Mouse (Mus musculus): ENCODE measurements at regions not wholly inside any gene's neighbourhood (a gene's known extent, or its start where the extent isn't known, plus 50 kb on each side); places are given as distances from the start of the nearest gene placed in this dataset.
A peak's percentile ranks its signal among the peaks of the same experiment; 100 is the strongest.

- H3K27ac ChIP-seq: peak overlapping the region; percentile 27; the same call in 1 of the 2 replicates
- no peaks in the 10 kb centered on the region for H3K36me3 ChIP-seq (ENCODE audit: insufficient read depth, low read length)
- WGBS: 19% methylated on average over 7 of the region's 7 CpGs
- DNase-seq (ENCODE audit: low spot score) (peak; percentile 53), ATAC-seq (no peak)
- H3K4me3 ChIP-seq (ENCODE audit: low read length): no peak overlapping the region
- peak overlapping the region; percentile 14 for H3K4me2 ChIP-seq (ENCODE audit: low read depth, low read length)
- H3K9ac ChIP-seq (replicated peaks; ENCODE audit: low read length): no peak overlapping the region
- no peaks in the 10 kb centered on the region for H3K9me3 ChIP-seq (ENCODE audit: low read length)
- H3K4me1 ChIP-seq (ENCODE audit: insufficient read depth, low read length): 0 out of 2 replicates have a peak, but pooled peaks cover 3% of the 10 kb centered on the region
- TF ChIP-seq CTCF (IDR thresholded peaks at IDR 0.05; ENCODE audit: low read depth): no peak
- H3K27me3 ChIP-seq (ENCODE audit: insufficient read depth, low read length): no peaks in the 10 kb centered on the region
Observed at GRCm38 (mm10) chr8:107699307-107699706, 111.0 kb upstream of the Psmd7 start.

GRCm38 (mm10) chr8:107699759-107700158 lies 111.5 kb upstream of the Psmd7 start:
- DNase-seq (ENCODE audit: low spot score): no peak
- H3K4me1 ChIP-seq (ENCODE audit: insufficient read depth, low read length): 0 out of 2 replicates have a peak, but pooled peaks cover 3% of the 10 kb centered on the region
- H3K4me3 ChIP-seq (ENCODE audit: low read length): no peak overlapping the region
- TF ChIP-seq CTCF (IDR thresholded peaks at IDR 0.05; ENCODE audit: low read depth): no peak
- ATAC-seq: no peak
- WGBS: 43% methylated on average over 3 of the region's 3 CpGs
- H3K9ac ChIP-seq (replicated peaks; ENCODE audit: low read length): no peak overlapping the region
- H3K36me3 ChIP-seq (ENCODE audit: insufficient read depth, low read length): no peaks in the 10 kb centered on the region
- peak overlapping the region; percentile 14; the same call in 1 of the 2 replicates for H3K4me2 ChIP-seq (ENCODE audit: low read depth, low read length)
- no peaks in the 10 kb centered on the region for H3K9me3 ChIP-seq (ENCODE audit: low read length)
- H3K27ac ChIP-seq: no peak overlapping the region
- H3K27me3 ChIP-seq (ENCODE audit: insufficient read depth, low read length): no peaks in the 10 kb centered on the region

GRCm38 (mm10) chr8:107715901-107716300 lies 127.6 kb upstream of the Psmd7 start:
- Histone ChIP-seq H3K27ac (no peak overlapping the region), H3K27me3 (ENCODE audit: insufficient read depth, low read length) (no peaks in the 10 kb centered on the region), H3K36me3 (ENCODE audit: insufficient read depth, low read length) (no peaks in the 10 kb centered on the region), H3K9me3 (ENCODE audit: low read length) (no peaks in the 10 kb centered on the region), H3K4me1 (ENCODE audit: insufficient read depth, low read length) (no peaks in the 10 kb centered on the region), H3K4me2 (ENCODE audit: low read depth, low read length) (no peak overlapping the region), H3K9ac (replicated peaks; ENCODE audit: low read length) (no peak overlapping the region), H3K4me3 (ENCODE audit: low read length) (no peak overlapping the region)
- no peak for ATAC-seq
- 75% methylated on average over 10 of the region's 10 CpGs for WGBS
- TF ChIP-seq CTCF (IDR thresholded peaks at IDR 0.05; ENCODE audit: low read depth): no peak
- DNase-seq (ENCODE audit: low spot score): no peak

GRCm38 (mm10) chr8:107717856-107718255 lies 129.6 kb upstream of the Psmd7 start:
- ATAC-seq: no peak
- 73% methylated on average over 13 of the region's 13 CpGs for WGBS
- no peak overlapping the region for H3K4me3 ChIP-seq (ENCODE audit: low read length)
- no peak overlapping the region for H3K4me2 ChIP-seq (ENCODE audit: low read depth, low read length)
- no peaks in the 10 kb centered on the region for H3K9me3 ChIP-seq (ENCODE audit: low read length)
- DNase-seq (ENCODE audit: low spot score): no peak
- H3K4me1 ChIP-seq (ENCODE audit: insufficient read depth, low read length): no peaks in the 10 kb centered on the region
- no peak for TF ChIP-seq CTCF (IDR thresholded peaks at IDR 0.05; ENCODE audit: low read depth)
- H3K9ac ChIP-seq (replicated peaks; ENCODE audit: low read length): no peak overlapping the region
- H3K27me3 ChIP-seq (ENCODE audit: insufficient read depth, low read length): no peaks in the 10 kb centered on the region
- no peak overlapping the region for H3K27ac ChIP-seq
- no peaks in the 10 kb centered on the region for H3K36me3 ChIP-seq (ENCODE audit: insufficient read depth, low read length)

- Histone ChIP-seq H3K4me2 (ENCODE audit: low read depth, low read length) (no peak overlapping the region), H3K27me3 (ENCODE audit: insufficient read depth, low read length) (no peaks in the 10 kb centered on the region), H3K4me1 (ENCODE audit: insufficient read depth, low read length) (no peaks in the 10 kb centered on the region), H3K4me3 (ENCODE audit: low read length) (no peak overlapping the region), H3K27ac (no peak overlapping the region), H3K9ac (replicated peaks; ENCODE audit: low read length) (no peak overlapping the region), H3K9me3 (ENCODE audit: low read length) (no peaks in the 10 kb centered on the region), H3K36me3 (ENCODE audit: insufficient read depth, low read length) (no peaks in the 10 kb centered on the region)
- DNase-seq (ENCODE audit: low spot score) (no peak), ATAC-seq (no peak)
- 65% methylated on average over 3 of the region's 3 CpGs for WGBS
- peak; percentile 37 for TF ChIP-seq CTCF (IDR thresholded peaks at IDR 0.05; ENCODE audit: low read depth)
Observed at GRCm38 (mm10) chr8:107719656-107720055, 131.4 kb upstream of the Psmd7 start.

- DNase-seq (ENCODE audit: low spot score): no peak
- TF ChIP-seq CTCF (IDR thresholded peaks at IDR 0.05; ENCODE audit: low read depth): no peak
- no peak for ATAC-seq
- Histone ChIP-seq H3K4me2 (ENCODE audit: low read depth, low read length) (no peak overlapping the region), H3K9ac (replicated peaks; ENCODE audit: low read length) (no peak overlapping the region), H3K27ac (no peak overlapping the region), H3K36me3 (ENCODE audit: insufficient read depth, low read length) (no peaks in the 10 kb centered on the region), H3K4me1 (ENCODE audit: insufficient read depth, low read length) (no peaks in the 10 kb centered on the region), H3K27me3 (ENCODE audit: insufficient read depth, low read length) (no peaks in the 10 kb centered on the region), H3K9me3 (ENCODE audit: low read length) (no peaks in the 10 kb centered on the region), H3K4me3 (ENCODE audit: low read length) (no peak overlapping the region)
- WGBS: 96% methylated on average over 1 of the region's 1 CpGs
Observed at GRCm38 (mm10) chr8:107726716-107727115, 138.5 kb upstream of the Psmd7 start.

GRCm38 (mm10) chr8:107727276-107727675 lies 139.0 kb upstream of the Psmd7 start:
- no peak overlapping the region for H3K9ac ChIP-seq (replicated peaks; ENCODE audit: low read length)
- 94% methylated on average over 6 of the region's 6 CpGs for WGBS
- ATAC-seq: no peak
- TF ChIP-seq CTCF (IDR thresholded peaks at IDR 0.05; ENCODE audit: low read depth): no peak; the same call in 1 of the 2 replicates
- no peak overlapping the region for H3K27ac ChIP-seq
- H3K36me3 ChIP-seq (ENCODE audit: insufficient read depth, low read length): no peaks in the 10 kb centered on the region
- no peak for DNase-seq (ENCODE audit: low spot score)
- no peak overlapping the region for H3K4me2 ChIP-seq (ENCODE audit: low read depth, low read length)
- no peaks in the 10 kb centered on the region for H3K27me3 ChIP-seq (ENCODE audit: insufficient read depth, low read length)
- H3K4me3 ChIP-seq (ENCODE audit: low read length): no peak overlapping the region
- H3K9me3 ChIP-seq (ENCODE audit: low read length): no peaks in the 10 kb centered on the region
- H3K4me1 ChIP-seq (ENCODE audit: insufficient read depth, low read length): no peaks in the 10 kb centered on the region

All from hindbrain, postnatal 0 days (tissue).